26 mouse cellular contexts compared by ENCODE assay signal in the genomic region with DNA sequence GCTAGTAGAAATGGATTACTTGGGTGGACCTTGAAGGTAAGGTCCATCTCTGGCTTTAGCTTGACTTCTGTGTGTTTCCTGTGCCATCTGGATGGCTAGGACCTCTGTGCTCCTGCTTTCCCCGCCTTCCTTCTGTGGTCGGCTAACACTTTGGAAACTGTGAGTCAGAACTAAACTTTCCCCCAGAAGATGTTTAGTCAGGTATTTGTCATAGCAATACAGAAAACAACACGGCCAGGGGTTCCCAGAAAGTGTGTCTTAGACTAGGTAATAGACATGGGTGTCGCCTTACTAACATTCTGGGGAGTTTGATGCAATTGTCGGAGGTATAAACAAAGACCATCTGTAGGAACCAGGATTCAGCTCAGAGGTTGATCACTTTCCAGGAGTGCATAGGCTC. TPM values are rescaled to one million over a fixed set of nuclear protein-coding genes. Genes with fewer than 3 reads are reported as not detected.
DNase-seq lines count a peak whose midpoint lies in the region; ATAC-seq and TF ChIP-seq lines count a peak whose summit lies in the region.
"Had no signal": no experiment of that assay in that cellular context is flagged by ENCODE, and none has a peak within 500 bp of the region (broad histone marks: within the 10 kb centered on the region; RNA-seq: fewer than 3 reads in every experiment).

No protein-coding gene starts in this region.

- CTCF ChIA-PET in Patski (lab: Charles Lee): interaction anchor here (1.0 to 1.2 kb wide), 2 partner anchors 10 to 13 kb away, joined by 3 to 4 read pairs; no protein-coding TSS in a partner anchor

- TF ChIP-seq CTCF in C2C12 (IDR thresholded peaks at IDR 0.05; ENCODE audit: control insufficient read depth, insufficient read depth, insufficient read length) (no peak), Patski (IDR thresholded peaks at IDR 0.05) (no peak)

- no peak for TF ChIP-seq POLR2A in myocyte (IDR thresholded peaks at IDR 0.05; ENCODE audit: insufficient read length, low read depth)

- H3K36me3 ChIP-seq in C2C12 (ENCODE audit: control insufficient read depth, insufficient read depth): no peaks in the 10 kb centered on the region
- no peaks in the 10 kb centered on the region for H3K36me3 ChIP-seq in myocyte (ENCODE audit: control insufficient read depth, insufficient read depth)
- H3K36me3 ChIP-seq: heart, embryonic 10.5 days; heart, embryonic 15.5 days; kidney, embryonic 15.5 days; limb, embryonic 13.5 days; lung, embryonic 15.5 days; midbrain, embryonic 12.5 days; neural tube, embryonic 13.5 days had no signal

- DNase-seq in 3T3-L1 (ENCODE audit: low read depth, low spot score): peak; percentile 97
- no peak for DNase-seq in Patski (ENCODE audit: low read depth, low spot score)
- DNase-seq in spleen, adult 12 weeks (ENCODE audit: low spot score): no peak
- DNase-seq in heart, adult 9 months (ENCODE audit: low spot score in 2 of 2): no peak
- DNase-seq: adrenal gland, adult 2 months; cerebellum, adult 2 months; cerebellum, postnatal 14 days; gastrocnemius, postnatal 14 days; kidney, postnatal 25 days; lung, postnatal 4 days; thymus, postnatal 4 days had no signal

- in situ Hi-C loops in Patski (cut with MboI; ENCODE audit: low pct_unique_long_range_greater_than_20kb): no loop called here

- POLR2A ChIA-PET in Patski (lab: Charles Lee): no interaction called here

- no peak overlapping the region for H3K4me3 ChIP-seq in C2C12 (ENCODE audit: insufficient read depth, poor library complexity, severe bottlenecking)
- H3K4me3 ChIP-seq in myocyte: no peak overlapping the region
- H3K4me3 ChIP-seq: forebrain, embryonic 13.5 days; heart, embryonic 10.5 days; heart, embryonic 15.5 days; kidney, embryonic 15.5 days; limb, embryonic 13.5 days; lung, embryonic 15.5 days; megakaryocyte, embryonic 14.5 days; midbrain, embryonic 12.5 days; neural tube, embryonic 13.5 days had no signal

- H3K4me2 ChIP-seq in myocyte (ENCODE audit: low read depth): peak overlapping the region; percentile 53
- H3K4me2 ChIP-seq: forebrain, embryonic 13.5 days; heart, embryonic 15.5 days; kidney, embryonic 15.5 days; limb, embryonic 13.5 days; liver, embryonic 11.5 days; lung, embryonic 15.5 days; midbrain, embryonic 12.5 days; neural tube, embryonic 13.5 days had no signal

- peak; percentile 91 for ATAC-seq in Patski
- ATAC-seq: activated CD4-positive, CD25-positive, alpha-beta regulatory T cell, adult 4 months; forebrain, embryonic 13.5 days; hindbrain, postnatal 0 days; intestine, postnatal 0 days had no signal

- no peaks in the 10 kb centered on the region for H3K79me2 ChIP-seq in C2C12 (ENCODE audit: control insufficient read depth, insufficient read depth)
- no peaks in the 10 kb centered on the region for H3K79me2 ChIP-seq in myocyte (ENCODE audit: control insufficient read depth, insufficient read depth)

- H3K27me3 ChIP-seq in C2C12 (ENCODE audit: control insufficient read depth, insufficient read depth, insufficient read length) (no peaks in the 10 kb centered on the region), Patski (no peaks in the 10 kb centered on the region), myocyte (ENCODE audit: control insufficient read depth, insufficient read depth, insufficient read length) (no peaks in the 10 kb centered on the region)
- H3K27me3 ChIP-seq: forebrain, embryonic 13.5 days; heart, embryonic 15.5 days; kidney, embryonic 15.5 days; limb, embryonic 13.5 days; lung, embryonic 15.5 days; megakaryocyte, embryonic 14.5 days; midbrain, embryonic 12.5 days; neural tube, embryonic 13.5 days had no signal

- no peaks in the 10 kb centered on the region for H3K79me3 ChIP-seq in C2C12 (ENCODE audit: low read depth)

- H3ac ChIP-seq in C2C12 (ENCODE audit: control insufficient read depth, insufficient read length, low read depth) (no peak overlapping the region), myocyte (ENCODE audit: control insufficient read depth, insufficient read length) (no peak overlapping the region)

TF ChIP-seq in C2C12, 6 proteins besides CTCF, POLR2A, EP300 and RAD21:
- no peak for TF ChIP-seq CEBPB (IDR thresholded peaks at IDR 0.05; ENCODE audit: low read depth)
- TF ChIP-seq FOSL1 (IDR thresholded peaks at IDR 0.05; ENCODE audit: insufficient read depth, low read length, poor library complexity, severe bottlenecking): peak; percentile 88
- TF ChIP-seq MAX (IDR thresholded peaks at IDR 0.05): no peak
- no peak for TF ChIP-seq USF1 (IDR thresholded peaks at IDR 0.05; ENCODE audit: low read depth)

TF ChIP-seq in myocyte, 11 proteins besides CTCF, POLR2A, EP300 and RAD21:
- TF ChIP-seq USF1 (IDR thresholded peaks at IDR 0.05; ENCODE audit: low read depth) (no peak), TCF3 (IDR thresholded peaks at IDR 0.05; ENCODE audit: insufficient read length, low read depth) (no peak), MYOG (IDR thresholded peaks at IDR 0.05; ENCODE audit: control insufficient read depth in 1 of 3, insufficient read depth in 1 of 3, insufficient read length in 2 of 3, low read depth in 2 of 3) (no peak)

RNA-seq across cellular contexts. Expression of a gene that starts 16.6 kb away (rescaled TPM):
- polyA plus RNA-seq in C2C12 (2012; fragmentation: generic; extraction: Trizol) (0.06 TPM), Patski (2021) (0.67 TPM), myocyte (2012; fragmentation: generic; extraction: Trizol) (0.08 TPM)

RNA-seq across cellular contexts. Expression of a gene that starts 53.4 kb away (rescaled TPM):
- 19.9 TPM for polyA plus RNA-seq in C2C12 (2012; fragmentation: generic; extraction: Trizol)
- polyA plus RNA-seq in Patski (2021): 51.9 TPM
- 10.4 TPM for polyA plus RNA-seq in myocyte (2012; fragmentation: generic; extraction: Trizol)
